Mouse (Mus musculus) liver, embryonic 15.5 days (tissue): ENCODE results near the gene Klf4. TPM values are rescaled to one million over a fixed set of nuclear protein-coding genes. Genes with fewer than 3 reads are reported as not detected.

Experiments used
- ATAC-seq: fragments of 200-750 bp; cut with Nextera tagmentation; 2 replicates; pipeline ENCODE4 v1.8.0; 2017; ENCODE audit warnings: moderate number of reproducible peaks, mild to moderate bottlenecking, moderate library complexity; ENCODE audit not compliant: insufficient read depth
- H3K27ac ChIP-seq: fragments of 300-500 bp; sonication (generic); replicated peaks from 2 replicates; pipeline ENCODE4 v1.5.1; 2015; ENCODE audit warnings: mild to moderate bottlenecking, inconsistent platforms
- H3K27me3 ChIP-seq: fragments of 300-500 bp; sonication (generic); 2 replicates; pipeline ENCODE4 v1.6.1; 2015; ENCODE audit warnings: mild to moderate bottlenecking, inconsistent platforms
- H3K36me3 ChIP-seq: fragments of 300-500 bp; sonication (generic); replicated peaks from 2 replicates; pipeline ENCODE4 v1.6.1; 2015; ENCODE audit warnings: moderate library complexity, mild to moderate bottlenecking, inconsistent platforms
- H3K4me1 ChIP-seq: fragments of 300-500 bp; sonication (generic); replicated peaks from 2 replicates; pipeline ENCODE4 v1.6.1; 2015; ENCODE audit warnings: inconsistent platforms
- H3K4me2 ChIP-seq: fragments of 300-500 bp; sonication (generic); 2 replicates; pipeline ENCODE4 v1.6.1; 2015; ENCODE audit warnings: moderate library complexity, mild to moderate bottlenecking, inconsistent platforms
- H3K4me3 ChIP-seq: fragments of 300-500 bp; sonication (generic); replicated peaks from 2 replicates; pipeline ENCODE4 v1.5.1; 2015; ENCODE audit warnings: mild to moderate bottlenecking, inconsistent platforms
- H3K9ac ChIP-seq: fragments of 300-500 bp; sonication (generic); 2 replicates; pipeline ENCODE4 v1.6.1; 2015; ENCODE audit warnings: moderate library complexity, mild to moderate bottlenecking, inconsistent platforms
- H3K9me3 ChIP-seq: fragments of 300-500 bp; sonication (generic); replicated peaks from 2 replicates; pipeline ENCODE4 v1.6.1; 2016; ENCODE audit warnings: inconsistent platforms
- WGBS: fragments of 180-500 bp; shearing (Covaris S2); methylation state at CpG from one replicate; pipeline ENCODE4 v1.1.7; 2015; ENCODE audit warnings: mixed read lengths; ENCODE audit not compliant: insufficient replicate concordance; 5-methylcytosine and 5-hydroxymethylcytosine counted together
- polyA plus RNA-seq: library from polyadenylated mRNA; unstranded; fragments of >200 nt; fragmentation: Nextera tagmentation; extraction: Ambion mirVana; gene quantifications from 2 replicates; pipeline ENCODE4 v1.2.1, GENCODE M21; 2015

The Klf4 gene
- polyA plus RNA-seq, 1 experiment from 2014 or later: 0.79 TPM

- H3K27me3 ChIP-seq: peaks cover 42% of the 10 kb centered on the region
- H3K9me3 ChIP-seq: no peaks in the 10 kb centered on the region
- no peak for ATAC-seq
- H3K4me2 ChIP-seq: no peak overlapping the region
- H3K36me3 ChIP-seq: no peaks in the 10 kb centered on the region
- H3K9ac ChIP-seq: no peak overlapping the region
- H3K4me1 ChIP-seq: peaks cover 3% of the 10 kb centered on the region; the same call in 1 of the 2 replicates
- WGBS: 66% methylated on average over 7 of the region's 7 CpGs
- no peak overlapping the region for H3K27ac ChIP-seq
- H3K4me3 ChIP-seq: no peak overlapping the region
Measured at GRCm38 (mm10) chr4:55517438-55517837, 14.8 kb downstream of the Klf4 start.

GRCm38 (mm10) chr4:55516048-55516447 lies 16.2 kb downstream of the Klf4 start:
- no peaks in the 10 kb centered on the region for H3K36me3 ChIP-seq
- no peak overlapping the region for H3K27ac ChIP-seq
- H3K9ac ChIP-seq: no peak overlapping the region
- H3K4me1 ChIP-seq: peaks cover 3% of the 10 kb centered on the region; the same call in 1 of the 2 replicates
- no peak for ATAC-seq
- WGBS: 57% methylated on average over 8 of the region's 8 CpGs
- no peak overlapping the region for H3K4me3 ChIP-seq
- no peaks in the 10 kb centered on the region for H3K9me3 ChIP-seq
- H3K27me3 ChIP-seq: peaks cover 40% of the 10 kb centered on the region
- no peak overlapping the region for H3K4me2 ChIP-seq

- peak; percentile 54; the same call in 1 of the 2 replicates for ATAC-seq
- H3K36me3 ChIP-seq: no peaks in the 10 kb centered on the region
- H3K9me3 ChIP-seq: no peaks in the 10 kb centered on the region
- 0% methylated on average over 38 of the region's 39 CpGs for WGBS
- H3K27ac ChIP-seq: no peak overlapping the region
- peak overlapping the region; percentile 51 for H3K4me3 ChIP-seq
- H3K4me2 ChIP-seq: peak overlapping the region; percentile 68
- peak overlapping the region; percentile 39 for H3K9ac ChIP-seq
- peaks cover 36% of the 10 kb centered on the region for H3K27me3 ChIP-seq
- peaks cover 3% of the 10 kb centered on the region; the same call in 1 of the 2 replicates for H3K4me1 ChIP-seq
Measured at GRCm38 (mm10) chr4:55514733-55515176, 17.5 kb downstream of the Klf4 start.

- Histone ChIP-seq H3K27me3 (peaks cover 36% of the 10 kb centered on the region), H3K4me2 (no peak overlapping the region), H3K9ac (no peak overlapping the region), H3K4me1 (peaks cover 3% of the 10 kb centered on the region; the same call in 1 of the 2 replicates), H3K9me3 (no peaks in the 10 kb centered on the region), H3K4me3 (no peak overlapping the region), H3K36me3 (no peaks in the 10 kb centered on the region), H3K27ac (no peak overlapping the region)
- 60% methylated on average over 7 of the region's 7 CpGs for WGBS
- no peak for ATAC-seq
Measured at GRCm38 (mm10) chr4:55513615-55514279, 18.5 kb downstream of the Klf4 start.

- Histone ChIP-seq H3K4me2 (no peak overlapping the region), H3K4me1 (peaks cover 3% of the 10 kb centered on the region; the same call in 1 of the 2 replicates), H3K9me3 (no peaks in the 10 kb centered on the region), H3K27ac (no peak overlapping the region), H3K4me3 (no peak overlapping the region), H3K36me3 (no peaks in the 10 kb centered on the region), H3K27me3 (peaks cover 31% of the 10 kb centered on the region), H3K9ac (no peak overlapping the region)
- WGBS: 52% methylated on average over 2 of the region's 2 CpGs
- ATAC-seq: no peak
Measured at GRCm38 (mm10) chr4:55511389-55511788, 20.9 kb downstream of the Klf4 start.

GRCm38 (mm10) chr4:55508712-55509111 lies 23.6 kb downstream of the Klf4 start:
- Histone ChIP-seq H3K27ac (no peak overlapping the region), H3K9me3 (no peaks in the 10 kb centered on the region), H3K4me1 (no peaks in the 10 kb centered on the region), H3K27me3 (peaks cover 11% of the 10 kb centered on the region), H3K4me3 (no peak overlapping the region), H3K4me2 (no peak overlapping the region), H3K9ac (no peak overlapping the region), H3K36me3 (no peaks in the 10 kb centered on the region)
- no peak for ATAC-seq
- 66% methylated on average over 7 of the region's 7 CpGs for WGBS

GRCm38 (mm10) chr4:55498621-55499020 lies 33.6 kb downstream of the Klf4 start:
- Histone ChIP-seq H3K4me2 (no peak overlapping the region), H3K9ac (no peak overlapping the region), H3K36me3 (no peaks in the 10 kb centered on the region), H3K9me3 (no peaks in the 10 kb centered on the region), H3K4me3 (no peak overlapping the region), H3K27me3 (no peaks in the 10 kb centered on the region), H3K27ac (no peak overlapping the region), H3K4me1 (no peaks in the 10 kb centered on the region)
- WGBS: 53% methylated on average over 1 of the region's 1 CpGs
- ATAC-seq: no peak

GRCm38 (mm10) chr4:55496416-55496815 lies 35.9 kb downstream of the Klf4 start:
- no peak overlapping the region for H3K4me3 ChIP-seq
- H3K9ac ChIP-seq: no peak overlapping the region
- WGBS: 66% methylated on average over 7 of the region's 7 CpGs
- no peaks in the 10 kb centered on the region for H3K4me1 ChIP-seq
- H3K27me3 ChIP-seq: no peaks in the 10 kb centered on the region
- ATAC-seq: no peak
- no peaks in the 10 kb centered on the region for H3K9me3 ChIP-seq
- no peak overlapping the region for H3K27ac ChIP-seq
- no peaks in the 10 kb centered on the region for H3K36me3 ChIP-seq
- no peak overlapping the region for H3K4me2 ChIP-seq

GRCm38 (mm10) chr4:55493261-55493660 lies 39.0 kb downstream of the Klf4 start:
- 0 out of 2 replicates have a peak, but pooled peaks cover 5% of the 10 kb centered on the region for H3K4me1 ChIP-seq
- H3K4me2 ChIP-seq: no peak overlapping the region
- H3K9ac ChIP-seq: no peak overlapping the region
- ATAC-seq: no peak
- H3K36me3 ChIP-seq: no peaks in the 10 kb centered on the region
- WGBS: 57% methylated on average over 3 of the region's 3 CpGs
- no peaks in the 10 kb centered on the region for H3K27me3 ChIP-seq
- no peaks in the 10 kb centered on the region for H3K9me3 ChIP-seq
- no peak overlapping the region for H3K4me3 ChIP-seq
- H3K27ac ChIP-seq: no peak overlapping the region

GRCm38 (mm10) chr4:55489328-55489727 lies 42.9 kb downstream of the Klf4 start:
- Histone ChIP-seq H3K4me1 (0 out of 2 replicates have a peak, but pooled peaks cover 5% of the 10 kb centered on the region), H3K27ac (no peak overlapping the region), H3K9me3 (no peaks in the 10 kb centered on the region), H3K9ac (no peak overlapping the region), H3K4me2 (peak overlapping the region; percentile 10; the same call in 1 of the 2 replicates), H3K36me3 (no peaks in the 10 kb centered on the region), H3K27me3 (no peaks in the 10 kb centered on the region), H3K4me3 (no peak overlapping the region)
- 17% methylated on average over 3 of the region's 3 CpGs for WGBS
- ATAC-seq: no peak

- 10% methylated on average over 6 of the region's 6 CpGs for WGBS
- Histone ChIP-seq H3K4me2 (no peak overlapping the region), H3K4me3 (no peak overlapping the region), H3K9ac (no peak overlapping the region), H3K4me1 (0 out of 2 replicates have a peak, but pooled peaks cover 5% of the 10 kb centered on the region), H3K9me3 (no peaks in the 10 kb centered on the region), H3K36me3 (no peaks in the 10 kb centered on the region), H3K27me3 (no peaks in the 10 kb centered on the region), H3K27ac (no peak overlapping the region)
- no peak for ATAC-seq
Measured at GRCm38 (mm10) chr4:55488604-55489003, 43.7 kb downstream of the Klf4 start.
